Mouse (Mus musculus): ENCODE results near the gene Add2.
"Not testable (repeated sequence)": the region's sequence is repeated elsewhere in the genome, so short reads cannot be mapped to it uniquely, and the experiment has no call there.

Add2 gene

DNA sequence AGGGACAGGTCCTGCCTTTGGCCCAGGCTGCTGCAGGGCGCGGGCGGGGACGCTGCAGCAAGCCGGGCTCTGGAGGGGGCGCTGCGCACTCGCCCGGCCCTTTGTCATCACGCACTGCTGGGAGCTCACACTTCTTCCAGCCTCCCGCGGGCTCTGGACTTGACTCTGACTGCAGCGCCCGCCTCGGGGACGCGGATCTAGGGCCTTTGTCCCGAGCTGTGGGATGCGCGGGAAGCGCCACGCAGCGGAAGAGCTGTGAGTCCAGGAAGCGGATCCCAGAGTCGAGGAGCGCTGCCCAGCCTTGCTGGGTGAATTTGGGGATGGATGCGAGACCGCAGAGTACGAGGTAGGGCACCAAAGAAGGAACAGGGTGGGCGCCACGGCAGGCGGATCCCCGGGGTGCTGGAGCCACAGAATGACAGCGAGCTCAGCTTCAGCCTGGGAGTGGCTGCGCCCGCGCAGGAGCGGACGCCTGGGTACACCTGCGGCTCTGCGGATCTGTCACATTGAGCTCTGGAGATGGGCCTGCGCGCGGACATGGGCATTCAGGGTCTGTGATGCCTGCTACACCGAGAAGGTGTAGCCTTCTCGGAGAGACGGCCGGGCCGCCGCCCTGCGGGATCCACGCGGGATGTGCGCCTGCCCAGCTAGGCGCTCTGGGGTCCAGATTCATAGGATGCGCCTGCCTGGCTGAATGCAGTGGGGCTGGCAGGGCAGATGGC is at the start of gene Add2:
Gene Add2, plus strand, starts transcription at position 81 of the 722 bp plus-strand sequence.
- in situ Hi-C loops (cut with MboI) = no loop called here

DNA sequence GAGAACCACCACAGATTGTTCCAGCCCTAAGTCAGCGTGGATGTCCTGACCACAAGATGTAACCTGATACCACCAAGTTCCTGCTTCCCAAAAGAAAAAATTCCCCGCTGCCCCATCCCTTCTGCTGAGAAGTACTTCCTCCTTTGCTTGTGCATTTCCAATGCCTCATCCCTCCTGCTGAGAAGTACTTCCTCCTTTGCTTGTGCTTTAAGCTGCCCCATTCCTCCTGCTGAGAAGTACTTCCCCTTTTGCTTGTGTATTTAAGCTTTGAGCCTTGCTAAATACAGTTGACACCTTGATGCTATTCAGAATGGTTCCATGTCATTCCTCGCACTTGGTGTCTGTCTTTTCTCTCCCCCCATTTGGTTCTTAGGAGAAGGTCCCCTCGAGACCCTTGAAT is 49.7 kb upstream of the Add2 start:
- in situ Hi-C loops (cut with MboI) = not testable (repeated sequence)

- in situ Hi-C loops (cut with MboI) = no loop called here
These were observed 44.1 kb upstream of the Add2 start for GRCm38 (mm10) chr6:85984351-85984750.

DNA sequence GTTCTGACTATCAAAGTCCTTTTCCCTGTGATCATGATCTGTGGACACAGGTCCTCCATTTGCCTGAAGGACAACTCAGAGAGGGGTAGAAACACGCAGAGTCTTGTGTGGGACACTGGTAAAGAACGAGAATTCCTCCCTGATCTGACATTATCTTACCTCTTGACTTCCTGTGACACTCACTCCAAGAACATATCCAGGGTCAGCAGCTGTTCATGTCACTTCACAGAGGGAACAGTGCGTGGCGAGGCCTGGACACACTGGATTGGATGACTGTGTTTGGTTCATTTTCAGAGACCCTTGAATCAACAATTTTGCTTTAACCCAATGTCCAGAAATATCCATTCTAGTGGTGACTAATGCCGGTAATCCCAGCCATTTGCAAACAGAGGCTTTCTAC is 38.9 kb upstream of the Add2 start:
- in situ Hi-C loops (cut with MboI) = not testable (repeated sequence)

GRCm38 (mm10) chr6:85990774-85991173 is 37.7 kb upstream of the Add2 start:
- in situ Hi-C loops (cut with MboI) = not testable (repeated sequence)

DNA sequence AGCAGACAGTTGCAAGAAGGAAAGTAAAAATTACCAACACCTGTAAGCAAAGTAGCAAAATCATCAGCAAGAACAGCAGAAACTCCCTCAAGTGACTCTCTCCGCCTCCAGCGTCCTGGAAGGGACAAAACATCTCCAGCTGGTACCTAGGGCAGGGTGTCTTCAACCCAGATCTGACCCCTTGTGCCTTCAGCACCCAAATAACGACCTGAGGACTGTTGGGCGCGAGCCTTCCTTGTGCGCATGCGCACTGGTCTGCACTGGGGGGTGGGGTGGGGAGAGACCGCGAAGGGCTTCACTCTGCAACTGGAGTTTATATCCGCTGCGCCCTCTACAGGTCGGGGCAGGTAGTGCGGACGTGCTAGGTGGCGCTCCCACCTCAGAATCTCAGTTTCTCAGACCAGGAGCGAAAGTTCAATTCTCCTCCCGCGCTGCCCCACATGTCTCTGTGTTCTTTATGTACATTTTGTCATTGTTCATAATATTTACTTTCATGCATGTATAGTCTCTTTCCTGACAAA is 25.0 kb upstream of the Add2 start:
- in situ Hi-C loops (cut with MboI) = no loop called here

DNA sequence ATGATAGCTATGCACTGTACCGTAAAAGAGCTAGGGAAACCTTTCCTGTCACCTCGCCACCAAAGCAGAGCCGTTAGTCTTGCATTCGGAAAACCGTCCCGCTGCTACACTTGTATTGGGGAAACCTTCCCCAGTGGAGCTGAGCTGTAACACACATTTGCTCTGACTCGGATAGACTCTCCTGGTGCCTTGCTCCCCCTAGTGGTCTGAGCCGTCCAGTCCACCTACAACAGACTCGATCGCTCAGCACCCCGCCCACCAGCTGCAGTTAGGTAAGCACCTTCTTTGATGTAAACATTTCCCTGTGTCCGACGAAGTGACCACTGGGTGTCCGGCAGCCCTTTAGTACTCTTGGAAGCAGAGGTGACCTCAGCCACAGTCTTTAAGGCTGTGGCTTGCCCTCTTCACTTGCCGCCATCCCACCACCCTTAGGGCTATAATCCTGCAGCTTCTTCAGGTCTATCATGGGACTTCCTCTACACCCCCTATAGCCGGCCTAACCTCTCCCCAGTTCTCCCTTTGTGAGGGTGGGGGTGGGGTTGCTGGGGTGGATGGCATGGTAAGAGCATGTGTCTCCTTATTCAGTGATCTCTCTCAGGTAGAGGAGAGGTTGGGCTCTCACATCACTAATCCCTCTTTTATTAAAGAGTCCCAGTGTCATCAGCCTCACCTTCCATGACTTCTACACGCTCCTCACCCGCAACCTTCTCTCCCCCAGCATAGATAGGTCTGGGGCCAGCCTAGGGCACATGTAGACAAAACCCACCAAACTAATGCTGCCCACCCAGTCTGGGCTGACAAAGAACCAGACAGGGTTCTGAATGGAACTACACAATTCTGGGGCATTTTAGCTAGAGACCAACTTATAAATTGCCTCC is 24.0 kb upstream of the Add2 start:
- in situ Hi-C loops (cut with MboI) = loop anchor here (5.0 kb wide), 1 partner anchor 67 kb away; no protein-coding TSS in a partner anchor

- in situ Hi-C loops (cut with MboI) = loop anchor here (5.0 kb wide), 1 partner anchor 73 kb away; no protein-coding TSS in a partner anchor
These were observed 18.5 kb upstream of the Add2 start for GRCm38 (mm10) chr6:86009980-86010379.

DNA sequence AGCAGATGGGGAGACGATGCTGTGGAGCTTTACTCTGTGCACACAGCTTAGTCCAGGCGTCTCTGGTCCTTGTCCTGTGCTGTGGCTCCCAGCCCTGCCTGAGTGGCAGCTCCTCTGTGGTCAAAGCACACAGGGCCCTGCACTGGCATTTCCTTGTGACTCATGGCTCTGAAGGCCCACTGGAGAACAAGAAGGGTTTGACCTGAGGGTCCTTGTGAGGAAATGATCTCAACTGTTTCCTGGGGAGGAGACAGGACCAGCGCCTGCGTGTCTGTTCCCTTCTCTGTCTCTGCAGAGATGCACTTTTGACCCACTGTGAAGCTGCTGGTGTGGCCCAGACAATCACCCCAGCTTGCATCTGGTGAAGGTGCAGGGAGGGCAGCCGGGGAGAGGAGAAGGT is 13.7 kb upstream of the Add2 start:
- in situ Hi-C loops (cut with MboI) = not testable (repeated sequence)

- in situ Hi-C loops (cut with MboI) = no loop called here
These were observed 12.6 kb upstream of the Add2 start, which contains the start of gene Figla for GRCm38 (mm10) chr6:86015871-86016270. TSS of gene Figla (plus strand) at chr6:86016171.

DNA sequence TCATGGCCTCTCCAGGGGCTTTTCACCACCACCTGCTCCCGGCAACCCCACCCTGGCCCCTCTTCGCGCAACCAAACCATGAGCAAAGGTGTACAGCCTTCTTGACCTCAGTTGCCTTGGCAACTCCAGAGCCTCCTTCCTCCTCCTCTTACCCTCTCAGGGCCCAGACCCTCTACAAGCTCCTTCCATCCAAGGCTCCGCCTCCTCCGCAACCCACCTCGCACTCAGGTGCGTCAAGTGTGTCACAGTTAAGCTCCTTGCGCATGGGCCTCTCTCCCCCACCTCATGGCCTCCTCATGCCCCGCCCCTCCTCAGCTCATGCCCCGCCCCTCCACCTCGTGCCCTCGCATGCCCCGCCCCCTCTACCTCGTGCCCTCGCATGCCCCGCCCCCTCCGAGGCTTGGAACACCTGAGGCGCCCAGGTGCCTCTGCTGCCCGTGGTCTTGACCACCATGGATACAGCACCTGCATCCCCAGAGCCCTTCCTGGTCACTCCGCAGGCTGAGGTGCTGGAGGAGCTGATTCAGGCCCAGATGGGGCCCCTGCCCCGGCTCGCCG is 11.6 kb upstream of the Add2 start:
- in situ Hi-C loops (cut with MboI) = no loop called here

- in situ Hi-C loops (cut with MboI) = no loop called here
These were observed 8.9 kb upstream of the Add2 start for GRCm38 (mm10) chr6:86019415-86020237.

- in situ Hi-C loops (cut with MboI) = no loop called here
These were observed 7.5 kb upstream of the Add2 start for GRCm38 (mm10) chr6:86020948-86021347.

GRCm38 (mm10) chr6:86026632-86027292 is 1.7 kb upstream of the Add2 start:
- in situ Hi-C loops (cut with MboI) = no loop called here

DNA sequence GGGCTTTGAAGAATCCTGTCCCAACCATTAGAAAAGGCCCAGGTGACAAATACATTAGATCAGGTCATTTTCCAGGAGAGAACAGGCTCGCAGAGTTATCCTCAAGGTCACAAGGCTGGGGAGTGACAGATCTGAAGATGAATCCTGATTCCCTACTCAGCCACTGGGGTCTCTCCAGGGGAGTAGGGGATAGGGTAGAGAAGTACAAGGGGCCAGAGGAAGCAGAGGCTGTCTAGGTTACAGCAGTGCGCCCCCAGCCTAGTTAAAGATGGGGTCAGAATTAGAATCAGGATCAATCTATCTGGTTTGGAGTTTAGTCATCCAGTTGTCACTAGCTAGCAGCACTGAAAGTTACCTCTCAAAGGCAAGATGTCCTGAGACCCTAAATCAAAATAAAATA is 331 bp upstream of the Add2 start:
- in situ Hi-C loops (cut with MboI) = no loop called here

- in situ Hi-C loops (cut with MboI) = no loop called here
These were observed 837 bp downstream of the Add2 start for GRCm38 (mm10) chr6:86029323-86029713.

GRCm38 (mm10) chr6:86031527-86031926 is 3.0 kb downstream of the Add2 start:
- in situ Hi-C loops (cut with MboI) = no loop called here

DNA sequence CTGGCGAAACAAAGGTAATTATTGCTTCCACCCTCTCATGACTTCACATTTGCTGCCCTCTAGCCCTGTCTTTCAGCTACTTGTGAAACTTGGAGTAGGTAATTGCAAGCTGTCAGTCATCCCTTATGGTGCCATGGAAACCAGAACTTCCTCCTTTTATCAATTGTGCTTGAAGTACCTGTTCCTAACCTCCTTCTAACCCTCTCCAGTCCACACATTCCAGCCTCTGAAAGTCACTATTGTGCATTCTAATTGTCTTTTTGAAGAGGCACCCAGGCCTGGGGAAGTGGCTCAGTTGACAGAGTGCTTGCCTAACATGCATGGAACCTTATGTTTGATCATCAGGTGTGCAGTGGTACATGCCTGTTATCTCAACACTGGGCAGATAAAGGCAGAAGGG is 5.2 kb downstream of the Add2 start:
- in situ Hi-C loops (cut with MboI) = no loop called here

GRCm38 (mm10) chr6:86038901-86039300 is 10.4 kb downstream of the Add2 start:
- in situ Hi-C loops (cut with MboI) = no loop called here

GRCm38 (mm10) chr6:86040140-86040539 is 11.7 kb downstream of the Add2 start:
- in situ Hi-C loops (cut with MboI) = no loop called here

DNA sequence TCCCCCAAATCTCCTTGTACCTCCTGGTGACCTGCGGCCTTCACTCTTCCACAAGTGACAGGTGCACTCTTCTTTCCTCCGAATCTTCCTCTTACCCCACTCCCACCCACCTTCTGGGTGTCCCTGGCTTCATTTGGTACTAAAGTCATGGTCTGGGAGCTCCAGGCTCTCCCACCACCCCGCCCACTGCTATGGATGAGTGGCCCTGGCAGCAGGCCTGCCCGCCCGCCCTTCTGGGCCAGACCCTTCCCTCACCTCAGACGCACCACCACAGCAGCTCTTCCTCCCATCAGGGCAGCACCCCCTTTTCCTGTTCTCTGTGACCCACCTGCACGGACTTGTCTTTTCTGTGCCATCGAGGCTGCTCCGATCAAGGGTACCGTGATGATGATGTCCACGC is 19.0 kb downstream of the Add2 start:
- in situ Hi-C loops (cut with MboI) = no loop called here
